Mouse (Mus musculus) c-Kit-positive CD71-positive TER-119-negative erythroid progenitor cells, embryonic 14.5 days (primary cell): ENCODE results near the gene Sfrp2.

Experiments
- DNase-seq: peaks from one replicate; pipeline ENCODE4 v3.0.0-alpha.2; 2013; ENCODE audit warnings: low read depth

Gene Sfrp2

GRCm38 (mm10) chr3:83765871-83766725 is at the start of gene Sfrp2:
Gene Sfrp2 (plus strand): TSS chr3:83766321.
- no peak for DNase-seq

GRCm38 (mm10) chr3:83717643-83718231 is 48.4 kb upstream of the Sfrp2 start:
- no peak for DNase-seq

- DNase-seq = no peak
Observed at GRCm38 (mm10) chr3:83718662-83719061, 47.5 kb upstream of the Sfrp2 start.

GRCm38 (mm10) chr3:83728223-83728622 is 37.9 kb upstream of the Sfrp2 start:
- DNase-seq = no peak

GRCm38 (mm10) chr3:83728675-83729390 is 37.3 kb upstream of the Sfrp2 start:
- DNase-seq = no peak

- DNase-seq = no peak
Observed at GRCm38 (mm10) chr3:83733985-83734384, 32.1 kb upstream of the Sfrp2 start.

- DNase-seq = no peak
Observed at GRCm38 (mm10) chr3:83736980-83737379, 29.1 kb upstream of the Sfrp2 start.

- DNase-seq = no peak
Observed at GRCm38 (mm10) chr3:83740246-83740645, 25.9 kb upstream of the Sfrp2 start.

- no peak for DNase-seq
Observed at GRCm38 (mm10) chr3:83747276-83747675, 18.8 kb upstream of the Sfrp2 start.

GRCm38 (mm10) chr3:83747895-83748294 is 18.2 kb upstream of the Sfrp2 start:
- DNase-seq = no peak

GRCm38 (mm10) chr3:83751625-83752024 is 14.5 kb upstream of the Sfrp2 start:
- DNase-seq = no peak

- no peak for DNase-seq
Observed at GRCm38 (mm10) chr3:83752196-83752595, 13.9 kb upstream of the Sfrp2 start.

GRCm38 (mm10) chr3:83755043-83755635 is 11.0 kb upstream of the Sfrp2 start:
- DNase-seq = no peak

GRCm38 (mm10) chr3:83755666-83756065 is 10.5 kb upstream of the Sfrp2 start:
- no peak for DNase-seq

GRCm38 (mm10) chr3:83762361-83762760 is 3.8 kb upstream of the Sfrp2 start:
- DNase-seq = no peak

- DNase-seq = no peak
Observed at GRCm38 (mm10) chr3:83763551-83764548, 2.3 kb upstream of the Sfrp2 start.

- no peak for DNase-seq
Observed at GRCm38 (mm10) chr3:83766726-83767070, 577 bp downstream of the Sfrp2 start.

GRCm38 (mm10) chr3:83767121-83767520 is 1.0 kb downstream of the Sfrp2 start:
- DNase-seq = no peak

GRCm38 (mm10) chr3:83768293-83769035 is 2.3 kb downstream of the Sfrp2 start:
- DNase-seq = no peak

- no peak for DNase-seq
Observed at GRCm38 (mm10) chr3:83769036-83769410, 2.9 kb downstream of the Sfrp2 start.
